ENCODE assay signal across 7 mouse cellular contexts in the genomic region with DNA sequence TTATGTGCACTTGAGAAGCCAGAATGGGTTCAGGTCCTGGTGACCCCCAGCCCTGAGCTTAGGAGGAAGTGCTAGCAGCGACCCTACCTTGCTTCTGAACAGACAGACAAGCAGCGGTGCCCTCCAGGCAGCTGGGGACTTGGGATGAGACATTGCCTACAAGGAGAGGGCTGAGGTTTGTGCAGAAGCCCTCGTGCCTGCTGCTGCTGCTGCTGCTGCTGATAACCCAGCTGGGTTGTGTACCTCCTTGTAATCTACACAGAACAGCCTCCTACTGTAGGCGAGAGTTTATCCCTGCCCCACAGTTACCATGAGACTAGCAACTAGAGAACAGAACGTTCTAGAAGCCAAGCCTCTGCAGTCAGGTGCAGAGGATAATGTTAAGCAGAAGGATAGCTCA.
DNase-seq lines count a peak whose midpoint lies in the region; ATAC-seq and TF ChIP-seq lines count a peak whose summit lies in the region.

No protein-coding gene starts in this region.

- H3K27me3 ChIP-seq in forebrain, embryonic 14.5 days (replicated peaks; ENCODE audit: control insufficient read depth, insufficient read depth, low read length): no peaks in the 10 kb centered on the region
- H3K27me3 ChIP-seq in liver, adult 2 months (ENCODE audit: control insufficient read depth, insufficient read depth, low read length): no peaks in the 10 kb centered on the region
- no peaks in the 10 kb centered on the region for H3K27me3 ChIP-seq in spleen, adult 2 months (ENCODE audit: control insufficient read depth, insufficient read depth, low read length)

- DNase-seq in thymus, postnatal 25 days: peak; percentile 23
- no peak for DNase-seq in thymus, postnatal 10 days (ENCODE audit: low spot score in 2 of 2)
- DNase-seq in forebrain, embryonic 14.5 days (ENCODE audit: low spot score): no peak
- no peak for DNase-seq in liver, adult 2 months (ENCODE audit: extremely low read depth, low read depth, low spot score)
- DNase-seq in spleen, adult 2 months (ENCODE audit: low read depth in 1 of 2, low spot score in 2 of 2): no peak
- DNase-seq in layer of hippocampus, postnatal 14 days (ENCODE audit: low spot score in 2 of 2): no peak
- no peak for DNase-seq in gastrocnemius, postnatal 25 days

- H3K79me2 ChIP-seq in liver, adult 2 months (ENCODE audit: control insufficient read depth, insufficient read depth, low read length): peaks cover 6% of the 10 kb centered on the region; the same call in 1 of the 2 replicates

- peaks cover 15% of the 10 kb centered on the region for H3K36me3 ChIP-seq in forebrain, embryonic 14.5 days (ENCODE audit: control insufficient read depth, insufficient read depth, low read length)
- no peaks in the 10 kb centered on the region for H3K36me3 ChIP-seq in liver, adult 2 months (ENCODE audit: control insufficient read depth, insufficient read depth, low read length)
- no peaks in the 10 kb centered on the region for H3K36me3 ChIP-seq in spleen, adult 2 months (ENCODE audit: control insufficient read depth, insufficient read depth, low read length)

- peak overlapping the region; percentile 75 for H3K4me2 ChIP-seq in forebrain, embryonic 14.5 days (ENCODE audit: low read length)

- no peak for TF ChIP-seq CTCF in liver, adult 2 months (IDR thresholded peaks at IDR 0.05; ENCODE audit: low read depth, low read length)
- TF ChIP-seq CTCF in spleen, adult 2 months (IDR thresholded peaks at IDR 0.05; ENCODE audit: extremely low read depth, insufficient read depth, insufficient read length, insufficient replicate concordance): no peak

- TF ChIP-seq POLR2A in liver, adult 2 months (IDR thresholded peaks at IDR 0.05; ENCODE audit: extremely low read depth, insufficient read depth, low read length): no peak
- no peak for TF ChIP-seq POLR2A in spleen, adult 2 months (IDR thresholded peaks at IDR 0.05; ENCODE audit: low read depth, low read length)

- peaks cover 41% of the 10 kb centered on the region for H3K4me1 ChIP-seq in forebrain, embryonic 14.5 days (ENCODE audit: control insufficient read depth, insufficient read depth, low read length)
- H3K4me1 ChIP-seq in liver, adult 2 months (ENCODE audit: control insufficient read depth, insufficient read depth, low read length): peaks cover 6% of the 10 kb centered on the region; the same call in 1 of the 2 replicates
- H3K4me1 ChIP-seq in spleen, adult 2 months (ENCODE audit: control insufficient read depth, insufficient read depth, insufficient read length): peaks cover 3% of the 10 kb centered on the region; the same call in 1 of the 2 replicates

- H3K9me3 ChIP-seq in forebrain, embryonic 14.5 days (replicated peaks; ENCODE audit: control insufficient read depth, low read length): no peaks in the 10 kb centered on the region

- peak overlapping the region; percentile 75 for H3K9ac ChIP-seq in forebrain, embryonic 14.5 days (ENCODE audit: low read length)
- peak overlapping the region; percentile 65 for H3K9ac ChIP-seq in liver, adult 2 months (ENCODE audit: low read depth, low read length)

- peak overlapping the region; percentile 42 for H3K4me3 ChIP-seq in forebrain, embryonic 14.5 days (ENCODE audit: low read depth, low read length)
- peak overlapping the region; percentile 52 for H3K4me3 ChIP-seq in liver, adult 2 months (ENCODE audit: insufficient read depth, low read depth, low read length)
- peak overlapping the region; percentile 49 for H3K4me3 ChIP-seq in spleen, adult 2 months (ENCODE audit: extremely low read depth, insufficient read depth, insufficient read length)

- 14% methylated on average over 5 of the region's 5 CpGs for WGBS in forebrain, embryonic 14.5 days
- WGBS in liver, adult 2 months: 51% methylated on average over 5 of the region's 5 CpGs
- 25% methylated on average over 5 of the region's 5 CpGs for WGBS in spleen, adult 2 months

- H3K27ac ChIP-seq in forebrain, embryonic 14.5 days (ENCODE audit: low read depth, low read length): peak overlapping the region; percentile 36; the same call in 1 of the 2 replicates
- peak overlapping the region; percentile 27 for H3K27ac ChIP-seq in liver, adult 2 months (replicated peaks; ENCODE audit: insufficient read depth, low read depth, low read length)
- peak overlapping the region; percentile 38; the same call in 1 of the 2 replicates for H3K27ac ChIP-seq in spleen, adult 2 months (ENCODE audit: insufficient read depth, low read length)

- no peak for ATAC-seq in forebrain, embryonic 14.5 days
